In the genomic region with DNA sequence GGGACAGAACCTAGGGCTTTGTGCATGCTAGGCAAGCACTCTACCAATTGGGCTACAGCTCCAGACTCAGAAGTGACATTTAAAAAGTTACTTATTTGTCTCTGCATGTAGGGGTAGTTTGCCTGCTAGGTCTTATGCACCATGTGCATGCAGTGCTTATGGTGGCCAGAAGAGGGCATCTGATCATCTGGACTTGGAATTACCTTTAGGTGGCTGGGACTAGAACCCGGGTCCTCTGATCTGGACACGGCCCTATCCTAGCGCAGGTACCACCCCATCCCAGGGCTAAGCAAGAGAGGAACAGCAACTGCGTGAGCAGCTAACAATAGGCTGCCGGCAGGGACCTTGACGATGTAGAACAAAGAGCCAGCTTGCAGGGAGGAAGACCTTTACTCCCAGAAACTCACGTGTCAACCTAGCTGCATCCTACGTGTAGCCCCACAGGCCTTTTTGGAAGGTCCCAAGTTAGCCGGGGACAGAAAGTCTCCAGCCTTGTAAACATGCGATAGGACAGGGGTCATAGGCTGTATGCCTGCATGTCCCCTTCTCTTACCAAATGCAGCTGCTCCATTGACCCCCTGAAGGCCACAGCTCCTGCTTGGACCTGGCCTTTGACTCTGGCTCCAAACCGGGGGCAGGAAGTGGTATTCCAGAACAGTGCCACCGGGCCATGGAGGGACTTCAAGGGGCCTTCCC, we compare ENCODE assay signal across 10 mouse cellular contexts. TPM values are rescaled to one million over a fixed set of nuclear protein-coding genes. Genes with fewer than 3 reads are reported as not detected.
DNase-seq lines count a peak whose midpoint lies in the region; ATAC-seq lines count a peak whose summit lies in the region.
"Had no signal": no experiment of that assay in that cellular context is flagged by ENCODE, and none has a peak within 500 bp of the region (broad histone marks: within the 10 kb centered on the region; RNA-seq: fewer than 3 reads in every experiment).

No protein-coding gene starts in this region.

- H3K27ac ChIP-seq in liver, embryonic 11.5 days (ENCODE audit: low read depth, low read length): no peak overlapping the region
- H3K27ac ChIP-seq in embryonic facial prominence, embryonic 10.5 days (replicated peaks): peak overlapping the region; percentile 75; the same call in 1 of the 2 replicates

- H3K4me3 ChIP-seq in liver, embryonic 11.5 days (ENCODE audit: low read depth, low read length): no peak overlapping the region
- no peak overlapping the region for H3K4me3 ChIP-seq in embryonic facial prominence, embryonic 10.5 days

- peak; percentile 56 for DNase-seq in embryo, embryonic 10 days (ENCODE audit: low spot score)
- no peak for DNase-seq in embryo, embryonic 10.5 days (ENCODE audit: low spot score)
- DNase-seq in liver: peak; percentile 56
- no peak for DNase-seq in liver, embryonic 11.5 days (ENCODE audit: low spot score)
- peak; percentile 35 for DNase-seq in embryonic facial prominence, embryonic 10.5 days (ENCODE audit: low spot score)
- peak; percentile 13 for DNase-seq in thymus, postnatal 0 days (ENCODE audit: low spot score)
- no peak for DNase-seq in cerebellum, adult 18-20 months
- DNase-seq in kidney, postnatal 14 days: no peak
- DNase-seq: cerebellum, adult 8-10 months; right cerebral cortex, postnatal 4 days had no signal

- H3K36me3 ChIP-seq in liver, embryonic 11.5 days (ENCODE audit: control insufficient read depth, insufficient read depth, low read length): no peaks in the 10 kb centered on the region; the same call in 1 of the 2 replicates
- H3K36me3 ChIP-seq in embryonic facial prominence, embryonic 10.5 days (replicated peaks): peaks cover 35% of the 10 kb centered on the region

- 76% methylated on average over 12 of the region's 12 CpGs for WGBS in liver, embryonic 11.5 days
- WGBS in embryonic facial prominence, embryonic 10.5 days: 68% methylated on average over 12 of the region's 12 CpGs

- no peak overlapping the region for H3K9ac ChIP-seq in liver, embryonic 11.5 days (ENCODE audit: low read depth, low read length)

- no peaks in the 10 kb centered on the region for H3K27me3 ChIP-seq in liver, embryonic 11.5 days (replicated peaks; ENCODE audit: control insufficient read depth, insufficient read depth, low read length)
- H3K27me3 ChIP-seq in embryonic facial prominence, embryonic 10.5 days (replicated peaks; ENCODE audit: low read depth, poor library complexity, severe bottlenecking): no peaks in the 10 kb centered on the region

- H3K9me3 ChIP-seq in liver, embryonic 11.5 days (ENCODE audit: control insufficient read depth, low read length): no peaks in the 10 kb centered on the region
- H3K9me3 ChIP-seq in embryonic facial prominence, embryonic 10.5 days: no peaks in the 10 kb centered on the region

- H3K4me1 ChIP-seq in liver, embryonic 11.5 days (replicated peaks; ENCODE audit: control insufficient read depth, insufficient read depth, low read length): peaks cover 63% of the 10 kb centered on the region
- H3K4me1 ChIP-seq in embryonic facial prominence, embryonic 10.5 days: peaks cover 91% of the 10 kb centered on the region

- H3K4me2 ChIP-seq in liver, embryonic 11.5 days: no peak overlapping the region

- no peak for ATAC-seq in liver, embryonic 11.5 days (replicated peaks; ENCODE audit: low FRiP score)

RNA-seq across cellular contexts. Expression of a gene that starts 38.8 kb away (rescaled TPM):
- polyA plus RNA-seq in liver, embryonic 11.5 days (2014; fragmentation: Nextera tagmentation; extraction: Ambion mirVana): 10.1 and 11.1 TPM in 2 replicates
- 7.2 and 7.3 TPM in 2 replicates for polyA plus RNA-seq in embryonic facial prominence, embryonic 10.5 days (2016; fragmentation: Nextera tagmentation; extraction: Ambion mirVana)
- polyA plus RNA-seq in thymus, postnatal 0 days (2015; fragmentation: Nextera tagmentation; extraction: Ambion mirVana): 0.96 and 1.4 TPM in 2 replicates

Comparison
In these comparisons a context has a peak if more than half of its experiments do, and no peak if none do; other contexts are left out.
1. DNase-seq: peak in embryo, embryonic 10 days (single experiment), liver (single experiment), embryonic facial prominence, embryonic 10.5 days (single experiment) and thymus, postnatal 0 days (single experiment); none in embryo, embryonic 10.5 days (single experiment), liver, embryonic 11.5 days (single experiment), cerebellum, adult 18-20 months (0 of 2) and kidney, postnatal 14 days (single experiment).